Mouse (Mus musculus) testis, postnatal 10 days (tissue): ENCODE measurements around the gene Msi1.

Experiments used
- DNase-seq: peaks from one replicate; pipeline ENCODE4 v3.0.0; 2021; ENCODE audit warnings: low spot score

The Msi1 gene

GRCm38 (mm10) chr5:115429359-115430186 lies at the start of gene Msi1:
Gene Msi1, plus strand, starts transcription at chr5:115429599.
- peak; percentile 76 for DNase-seq

GRCm38 (mm10) chr5:115391935-115392334 lies 37.5 kb upstream of the Msi1 start:
- no peak for DNase-seq

GRCm38 (mm10) chr5:115392969-115393368 lies 36.4 kb upstream of the Msi1 start:
- no peak for DNase-seq

GRCm38 (mm10) chr5:115394223-115394622 lies 35.2 kb upstream of the Msi1 start:
- DNase-seq, result no peak

- no peak for DNase-seq
Observed at GRCm38 (mm10) chr5:115394836-115395235, 34.6 kb upstream of the Msi1 start.

DNA sequence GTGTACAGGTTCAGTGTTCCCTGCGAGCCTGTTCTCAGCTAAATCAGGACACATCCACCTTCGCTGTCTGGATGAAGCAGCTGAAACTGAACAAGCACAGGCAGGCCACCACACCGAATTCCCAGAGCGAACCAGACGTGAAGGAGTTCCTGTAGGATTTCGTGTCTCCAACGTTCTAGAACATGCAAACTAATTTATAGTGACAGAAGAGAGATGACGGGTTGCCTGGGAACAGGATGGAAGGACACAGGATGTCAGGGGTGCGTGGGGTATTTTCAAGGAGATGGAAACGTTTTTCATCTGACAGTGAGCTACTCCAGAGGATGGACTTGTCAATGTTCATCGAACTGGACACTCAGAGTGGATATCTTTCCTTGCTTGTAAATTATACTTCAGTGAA lies 32.7 kb upstream of the Msi1 start:
- no peak for DNase-seq

DNA sequence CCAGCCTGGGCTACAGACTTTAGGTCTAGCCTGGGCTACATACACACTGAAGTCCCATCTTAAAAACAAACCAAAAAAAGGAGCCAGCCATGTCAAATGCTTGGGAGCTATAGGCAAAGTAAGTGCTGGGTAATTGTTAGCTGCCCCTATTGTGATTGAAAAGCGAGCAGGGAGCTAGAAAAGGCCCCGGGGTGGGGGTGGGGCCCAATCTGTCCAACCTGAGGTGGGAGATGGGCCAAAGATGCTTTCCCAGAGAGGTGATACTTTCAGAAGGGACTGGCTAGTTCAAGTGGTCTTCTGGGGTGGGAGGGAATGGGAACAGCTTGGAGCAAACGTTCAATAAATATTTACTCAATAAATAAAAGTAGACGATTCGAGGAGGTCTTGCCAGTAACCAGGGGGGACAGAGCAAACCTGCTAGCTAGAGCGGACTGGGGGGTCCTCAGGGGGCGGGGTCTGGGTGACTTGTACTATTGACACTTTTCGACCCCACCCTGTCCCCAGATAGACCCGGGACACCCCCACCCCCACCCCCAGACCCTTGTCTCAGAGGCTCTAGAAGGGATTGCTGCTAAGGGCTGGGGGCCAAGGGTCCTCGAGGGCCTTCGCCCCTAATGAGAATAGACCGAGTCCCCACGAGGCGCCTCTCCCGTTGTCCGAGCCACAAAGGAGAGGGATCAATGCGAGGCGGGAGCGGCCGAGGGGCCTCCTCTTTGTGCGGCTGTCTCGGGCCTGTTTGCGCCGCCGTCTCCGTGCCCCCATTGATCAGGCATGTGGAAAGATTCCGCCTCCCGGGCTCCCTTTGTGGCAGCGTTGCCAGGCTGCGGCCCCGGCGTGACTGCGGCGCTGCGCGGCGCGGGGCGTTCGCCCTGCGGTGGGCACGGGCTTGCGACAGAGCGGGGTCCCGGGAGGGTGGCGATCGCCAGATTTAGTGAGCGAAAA lies 31.3 kb upstream of the Msi1 start:
- DNase-seq, result peak; percentile 50

DNA sequence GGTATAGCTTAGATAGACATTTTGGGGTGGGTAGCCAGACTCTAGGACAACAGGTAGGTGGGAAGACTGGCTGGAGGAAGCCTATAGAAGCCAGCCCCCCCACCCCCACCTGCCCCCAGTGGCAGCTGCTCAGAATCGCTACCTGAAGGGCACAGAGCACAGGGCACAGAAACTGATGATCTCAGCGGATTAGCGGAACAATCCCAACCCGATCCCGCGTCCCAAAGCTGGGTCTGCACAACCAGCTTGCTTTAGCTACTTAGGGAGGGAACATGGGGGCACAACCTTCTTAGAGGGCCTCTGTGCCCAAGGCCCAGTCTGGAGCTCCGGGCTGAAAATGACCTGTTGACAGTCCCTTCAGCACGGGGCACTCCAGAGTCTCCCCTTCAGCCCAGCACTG lies 27.3 kb upstream of the Msi1 start:
- no peak for DNase-seq

DNA sequence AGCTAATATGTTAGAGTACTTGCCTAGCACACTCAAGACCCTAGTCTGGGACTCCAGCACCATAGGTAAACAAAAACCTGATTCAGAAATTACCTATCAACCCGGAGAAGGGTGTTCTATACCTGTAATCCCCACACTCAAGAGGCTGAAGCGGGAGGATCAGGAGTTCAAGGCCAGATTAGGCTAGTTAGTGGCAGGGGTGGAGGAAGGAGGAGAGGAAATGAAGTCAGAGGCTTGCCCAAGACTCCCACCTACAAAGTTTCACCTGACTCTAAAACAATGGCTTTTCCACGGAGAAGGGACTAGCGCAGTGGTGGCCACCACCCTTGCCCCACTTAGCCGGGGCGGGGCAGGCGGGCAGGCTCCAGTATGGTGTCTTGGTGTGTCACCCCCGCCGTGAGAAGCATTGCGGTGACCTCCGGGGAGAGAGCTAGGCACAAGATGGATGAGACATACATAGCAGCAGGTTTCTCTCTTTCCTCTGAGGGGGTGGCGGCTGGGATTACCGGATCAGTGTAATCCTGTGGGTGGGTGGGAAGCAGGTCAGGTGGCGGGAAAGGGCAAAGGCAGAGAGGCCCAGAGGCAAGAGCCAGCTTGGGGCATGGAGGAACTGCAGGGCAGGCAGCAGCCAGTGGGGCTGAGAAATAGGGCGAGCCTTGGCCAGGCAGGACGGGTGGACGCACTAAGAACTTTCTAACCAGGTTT lies 25.8 kb upstream of the Msi1 start:
- no peak for DNase-seq

- DNase-seq, result peak; percentile 63
Observed at GRCm38 (mm10) chr5:115404241-115404794, 25.1 kb upstream of the Msi1 start.

DNA sequence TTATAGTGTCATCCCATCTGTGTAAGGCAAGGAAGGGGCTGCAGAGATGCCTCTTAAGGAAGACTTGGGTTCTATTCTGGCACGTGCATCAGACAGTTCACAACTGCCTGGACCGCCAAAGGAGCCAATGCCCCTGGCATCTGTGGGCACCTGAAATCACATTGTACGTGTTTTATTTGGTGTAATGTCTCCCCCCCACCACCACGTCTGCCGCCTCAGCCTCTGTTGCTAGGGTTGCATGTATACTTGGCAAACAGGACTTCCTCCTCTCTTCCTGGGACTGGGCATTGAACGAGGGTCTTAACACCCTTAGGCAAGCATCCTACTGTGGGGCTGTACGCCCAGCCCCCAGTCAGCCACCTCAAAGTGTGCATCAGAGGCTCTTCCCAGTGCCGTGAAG lies 24.2 kb upstream of the Msi1 start:
- DNase-seq, result no peak

- DNase-seq, result no peak
Observed at GRCm38 (mm10) chr5:115408110-115408509, 21.3 kb upstream of the Msi1 start.

DNA sequence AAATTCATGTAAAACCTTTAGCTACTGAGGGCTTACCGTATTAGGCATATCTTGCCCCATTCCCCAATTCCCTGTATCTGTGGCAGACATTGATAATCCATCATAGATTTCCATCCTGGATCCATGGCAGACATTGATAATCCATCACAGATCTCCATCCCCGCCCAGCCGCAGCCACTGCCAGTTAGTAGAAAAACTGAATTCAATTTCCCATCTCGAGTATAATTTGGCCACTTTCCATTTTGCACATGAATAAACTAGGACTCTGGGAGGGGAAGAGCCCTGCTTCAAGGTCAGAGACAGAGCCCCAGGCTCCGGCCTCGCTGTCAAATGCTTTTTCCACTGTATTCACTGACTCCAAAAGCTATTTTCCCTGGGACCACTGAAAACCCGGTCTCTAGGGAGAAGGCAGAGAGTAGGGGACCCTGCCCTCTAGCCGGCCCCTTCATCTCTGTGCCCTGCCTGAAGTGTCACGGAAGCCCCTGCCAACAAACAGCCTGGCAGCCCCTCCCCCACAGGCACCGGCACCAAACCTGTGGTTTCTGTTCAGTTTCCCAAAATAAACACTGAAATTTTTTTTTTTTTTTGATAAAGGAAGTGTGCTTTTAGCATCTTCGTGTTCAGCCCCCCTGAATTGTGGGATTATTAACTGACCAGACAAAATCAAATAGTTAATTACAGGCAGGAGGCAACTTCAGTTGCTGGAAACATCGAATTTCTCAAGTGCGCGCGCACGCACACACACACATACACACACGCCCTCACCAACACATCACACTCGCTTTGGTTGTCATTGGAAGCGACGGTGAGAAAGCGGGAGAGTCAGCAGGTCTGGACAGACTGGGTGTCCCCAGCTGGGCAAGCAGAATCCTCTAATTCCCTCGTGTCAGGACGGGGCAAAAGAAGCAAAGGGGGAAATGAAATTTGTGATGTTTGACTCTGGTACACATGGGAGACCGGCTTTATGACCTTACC lies 14.0 kb upstream of the Msi1 start:
- peak; percentile 61 for DNase-seq

DNA sequence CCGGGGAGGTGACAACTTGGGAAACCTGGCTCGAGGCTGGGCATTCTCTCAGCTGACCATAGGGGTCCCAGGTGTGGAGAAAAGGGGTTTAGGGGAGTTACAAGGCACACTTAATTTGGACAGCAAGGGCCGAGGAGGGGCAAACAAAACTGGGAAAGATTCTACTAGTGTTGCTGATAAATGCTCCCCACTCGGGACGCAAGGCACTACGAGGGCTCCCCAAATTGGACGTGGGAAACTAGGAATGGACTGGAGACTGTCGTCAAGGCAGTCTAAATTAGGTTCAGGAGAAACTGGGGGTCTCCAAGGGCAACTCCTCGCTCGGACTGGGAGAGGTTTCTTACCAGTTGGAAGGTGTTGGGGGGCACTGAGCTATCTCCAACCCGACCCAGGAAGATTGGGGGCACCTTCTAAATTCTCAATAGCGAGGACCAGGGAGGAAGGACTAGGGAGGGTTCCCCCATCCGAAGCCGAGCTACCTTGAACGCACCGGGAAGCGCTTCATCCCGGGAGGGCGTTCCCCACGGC lies 504 bp upstream of the Msi1 start:
- DNase-seq, result no peak

GRCm38 (mm10) chr5:115430187-115430960 lies 975 bp downstream of the Msi1 start:
- peak; percentile 69 for DNase-seq

- peak; percentile 80 for DNase-seq
Observed at GRCm38 (mm10) chr5:115431061-115431897, 1.9 kb downstream of the Msi1 start.

GRCm38 (mm10) chr5:115431898-115432259 lies 2.5 kb downstream of the Msi1 start:
- DNase-seq, result no peak

DNA sequence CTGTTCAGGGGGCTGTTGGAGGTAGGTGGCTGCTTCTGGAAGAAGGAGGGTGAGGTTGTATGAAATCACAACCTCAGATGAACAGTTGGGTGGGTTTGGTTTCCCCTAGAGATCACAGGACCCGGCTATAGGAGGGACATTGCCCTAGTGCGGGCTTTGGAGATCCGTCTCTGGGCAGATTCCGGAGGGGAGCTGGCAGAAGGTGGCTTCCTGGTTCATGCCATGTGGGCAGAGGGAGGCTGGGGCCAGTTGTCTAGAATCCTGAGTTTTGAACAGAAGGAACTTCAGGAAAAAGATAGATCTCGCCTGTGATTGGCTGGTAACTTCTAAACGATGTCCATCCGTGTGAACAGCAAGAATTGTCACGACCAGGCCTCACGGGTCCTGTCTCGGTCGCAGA lies 3.0 kb downstream of the Msi1 start:
- DNase-seq, result no peak

- no peak for DNase-seq
Observed at GRCm38 (mm10) chr5:115433191-115433590, 3.8 kb downstream of the Msi1 start.
